In the genomic region with DNA sequence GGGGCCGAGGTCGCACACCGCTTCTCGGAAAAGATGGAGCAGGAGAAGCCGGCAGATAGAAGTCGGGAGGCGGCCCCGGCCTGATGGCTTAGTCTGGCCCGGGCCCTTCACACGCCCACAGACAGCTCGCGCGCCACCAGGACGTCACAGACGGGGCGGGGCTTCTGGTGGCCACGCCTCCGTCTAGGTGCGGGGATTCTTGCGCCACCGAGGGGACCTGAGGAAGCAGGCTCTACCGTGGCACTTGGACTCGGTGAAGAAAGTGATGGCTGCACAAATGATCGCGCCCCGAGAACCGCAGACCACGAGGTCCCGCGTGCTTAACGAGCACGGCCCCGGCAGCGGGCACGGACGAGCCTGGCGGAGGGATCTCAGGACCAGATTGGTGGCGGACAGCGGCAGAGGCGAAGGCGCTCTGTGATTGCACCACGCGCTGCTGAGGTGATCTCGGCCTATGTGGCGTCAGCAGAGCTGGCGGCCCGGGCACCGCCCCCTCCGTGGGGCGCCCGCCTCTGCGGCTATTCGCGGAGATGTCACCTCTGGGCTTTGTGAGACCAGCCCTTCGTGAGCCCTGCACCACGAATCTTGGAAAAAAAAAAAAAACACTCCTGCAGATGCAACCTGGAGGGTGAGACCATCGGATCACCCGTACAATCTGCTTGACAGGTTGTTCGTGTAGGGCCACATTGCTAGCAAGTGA, we compare ENCODE assay signal across 8 mouse cellular contexts. TPM values are rescaled to one million over a fixed set of nuclear protein-coding genes. Genes with fewer than 3 reads are reported as not detected.
DNase-seq lines count a peak whose midpoint lies in the region; ATAC-seq and TF ChIP-seq lines count a peak whose summit lies in the region.

A gene (minus strand): TSS at position 406 of the 700 bp plus-strand sequence.

- H3K36me3 ChIP-seq in forebrain, embryonic 15.5 days = peaks cover 28% of the 10 kb centered on the region

- H3K9me3 ChIP-seq in forebrain, embryonic 15.5 days = no peaks in the 10 kb centered on the region

- TF ChIP-seq CTCF in lung, adult 2 months (IDR thresholded peaks at IDR 0.05; ENCODE audit: insufficient read depth, low read length) = no peak

- H3K4me1 ChIP-seq in forebrain, embryonic 15.5 days = peaks cover 26% of the 10 kb centered on the region
- H3K4me1 ChIP-seq in lung, adult 2 months (ENCODE audit: control insufficient read depth, insufficient read depth, low read length) = peaks cover 4% of the 10 kb centered on the region; the same call in 1 of the 2 replicates

- peak; percentile 93 for DNase-seq in ES-CJ7 (ENCODE audit: low read depth, low spot score)
- DNase-seq in cerebellum, adult 11 months = peak; percentile 90
- DNase-seq in heart, postnatal 25 days (ENCODE audit: low spot score) = peak; percentile 76
- DNase-seq in layer of hippocampus, adult 18-20 months (ENCODE audit: low spot score in 2 of 2) = peak; percentile 89 to 92
- DNase-seq in lung, adult 2 months = peak; percentile 86
- DNase-seq in thymus, adult 18-20 months = peak; percentile 82 to 83

- H3K4me3 ChIP-seq in forebrain, embryonic 15.5 days = peak within 1 kb of the TSS; percentile 73
- H3K4me3 ChIP-seq in lung, adult 2 months (replicated peaks; ENCODE audit: extremely low read depth, low read depth, low read length) = peak within 1 kb of the TSS; percentile 98

- peak within 1 kb of the TSS; percentile 50 for H3K4me2 ChIP-seq in forebrain, embryonic 15.5 days (replicated peaks)

- TF ChIP-seq POLR2A in lung, adult 2 months (IDR thresholded peaks at IDR 0.05; ENCODE audit: borderline replicate concordance, extremely low read depth, low read depth, low read length) = peak; percentile 47; the same call in 1 of the 2 replicates

- no peaks in the 10 kb centered on the region for H3K27me3 ChIP-seq in forebrain, embryonic 15.5 days

- intact Hi-C loops in heart, postnatal 25 days (cut with DNase I) = loop anchor here (2.0 kb wide), 2 partner anchors 78 to 86 kb away; no protein-coding TSS in a partner anchor

- peak; percentile 98 for ATAC-seq in forebrain, embryonic 15.5 days (replicated peaks)
- peak; percentile 91 for ATAC-seq in neutrophil, adult 5-6 weeks (ENCODE audit: extremely low read depth, insufficient number of reproducible peaks, low FRiP score, poor library complexity, severe bottlenecking)

- under 1% methylated on average over 59 of the region's 59 CpGs for WGBS in forebrain, embryonic 15.5 days
- under 1% methylated on average over 59 of the region's 59 CpGs for WGBS in lung, adult 2 months

- peak within 1 kb of the TSS; percentile 99 for H3K27ac ChIP-seq in forebrain, embryonic 15.5 days (replicated peaks)

- H3K9ac ChIP-seq in forebrain, embryonic 15.5 days (replicated peaks) = peak within 1 kb of the TSS; percentile 77

RNA-seq across cellular contexts. Expression of the gene that starts here (rescaled TPM):
- polyA plus RNA-seq in forebrain, embryonic 15.5 days (2015; fragmentation: Nextera tagmentation; extraction: Ambion mirVana) = 118 and 128 TPM in 2 replicates
- 1 to 10 TPM; 4.5 to 7.4 TPM for total RNA-seq in heart, postnatal 25 days (2021)
- total RNA-seq in layer of hippocampus, adult 18-20 months (2021) = 10 to 100 TPM; 41.8 to 42.0 TPM
- polyA plus RNA-seq in lung, adult 2 months (2012; rRNA removed) = 35.6 and 39.5 TPM in 2 replicates
- 12.3 and 14.3 TPM in 2 replicates for total RNA-seq in neutrophil, adult 5-6 weeks (2017)

Comparison
In these comparisons a context has a peak if more than half of its experiments do, and no peak if none do; other contexts are left out.
1. Peak in every context shown above with its lines: DNase-seq, ATAC-seq, H3K4me3 ChIP-seq and H3K27ac ChIP-seq.